Mouse (Mus musculus): Measurements from ENCODE around the gene Egfl8. TPM values are rescaled to one million over a fixed set of nuclear protein-coding genes. Genes with fewer than 3 reads are reported as not detected.

The Egfl8 gene
- total RNA-seq, 2 experiments from 2014 or later, result 20.7 to 23.1 TPM

DNA sequence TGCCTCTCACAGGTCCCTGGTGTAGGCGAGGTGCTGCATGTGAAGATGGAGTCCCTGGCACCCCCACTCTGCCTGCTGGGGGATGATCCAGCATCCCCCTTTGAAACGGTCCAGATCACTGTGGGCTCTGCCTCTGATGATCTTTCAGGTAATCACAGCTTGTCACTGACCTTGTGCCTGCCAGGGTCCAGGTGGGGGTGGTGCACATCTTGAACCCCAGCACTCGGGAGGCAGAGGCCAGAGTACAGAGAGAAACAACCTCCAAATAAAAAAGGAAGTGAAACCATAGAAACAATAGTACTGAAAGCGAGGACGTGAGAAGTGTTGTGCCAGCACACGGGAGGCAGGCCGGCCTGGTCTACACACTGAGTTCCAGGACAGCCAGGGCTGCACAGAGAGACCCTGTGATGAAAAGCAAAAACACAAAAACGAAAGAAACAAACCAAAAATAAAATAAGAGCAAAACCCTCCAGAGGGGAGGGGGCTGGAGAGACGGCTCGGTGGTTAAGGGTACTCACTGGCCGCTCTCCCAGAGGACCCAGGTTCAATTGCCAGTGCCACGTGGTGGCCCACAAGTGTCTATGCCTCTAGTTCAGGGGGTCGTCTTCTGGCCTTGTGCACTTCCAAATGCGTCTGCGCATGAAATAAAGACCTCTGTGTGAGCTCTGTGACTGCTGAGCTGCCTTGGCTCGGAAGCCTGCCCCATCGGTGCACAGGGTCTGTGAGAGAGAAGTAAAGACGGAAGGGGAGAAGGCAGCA, 33.5 kb upstream of the Egfl8 start:
- no peak for DNase-seq (ENCODE audit: low spot score in 2 of 2)

DNA sequence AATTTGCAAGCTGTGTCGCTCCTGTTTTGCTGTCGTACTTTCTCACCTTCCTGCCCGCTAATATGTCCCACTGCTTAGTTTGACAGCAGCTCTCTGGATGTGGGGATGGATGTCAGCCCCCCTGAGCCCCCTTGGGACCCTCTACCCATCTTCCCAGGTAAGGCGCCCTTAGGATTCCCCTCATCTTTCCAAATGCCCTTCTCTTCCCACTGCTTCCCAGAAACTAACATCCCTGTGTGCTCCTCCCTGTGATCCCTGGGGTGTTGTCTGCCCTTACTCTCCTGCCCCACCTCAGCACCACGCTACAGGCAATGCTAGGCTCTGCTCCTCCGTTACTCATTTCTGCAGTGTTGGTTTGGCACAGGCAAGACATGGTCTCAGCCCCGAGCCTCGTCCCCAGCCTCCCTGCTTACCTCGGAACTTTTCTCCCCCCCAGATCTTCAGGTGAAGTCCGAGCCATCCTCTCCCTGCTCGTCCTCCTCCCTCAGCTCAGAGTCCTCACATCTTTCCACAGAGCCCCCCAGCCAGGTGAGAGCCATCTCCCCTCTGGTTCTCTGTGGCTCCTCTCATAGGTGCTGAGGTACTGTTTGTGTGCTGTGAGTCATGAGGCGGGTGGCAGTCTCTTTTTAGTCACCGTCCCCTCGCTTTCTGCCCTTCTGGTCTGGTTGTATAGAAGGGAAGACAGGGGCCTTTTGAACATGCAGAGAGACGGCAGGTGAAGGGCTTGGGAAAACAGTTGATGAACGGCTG, 32.5 kb upstream of the Egfl8 start:
- DNase-seq (ENCODE audit: low spot score in 2 of 2), result no peak

DNA sequence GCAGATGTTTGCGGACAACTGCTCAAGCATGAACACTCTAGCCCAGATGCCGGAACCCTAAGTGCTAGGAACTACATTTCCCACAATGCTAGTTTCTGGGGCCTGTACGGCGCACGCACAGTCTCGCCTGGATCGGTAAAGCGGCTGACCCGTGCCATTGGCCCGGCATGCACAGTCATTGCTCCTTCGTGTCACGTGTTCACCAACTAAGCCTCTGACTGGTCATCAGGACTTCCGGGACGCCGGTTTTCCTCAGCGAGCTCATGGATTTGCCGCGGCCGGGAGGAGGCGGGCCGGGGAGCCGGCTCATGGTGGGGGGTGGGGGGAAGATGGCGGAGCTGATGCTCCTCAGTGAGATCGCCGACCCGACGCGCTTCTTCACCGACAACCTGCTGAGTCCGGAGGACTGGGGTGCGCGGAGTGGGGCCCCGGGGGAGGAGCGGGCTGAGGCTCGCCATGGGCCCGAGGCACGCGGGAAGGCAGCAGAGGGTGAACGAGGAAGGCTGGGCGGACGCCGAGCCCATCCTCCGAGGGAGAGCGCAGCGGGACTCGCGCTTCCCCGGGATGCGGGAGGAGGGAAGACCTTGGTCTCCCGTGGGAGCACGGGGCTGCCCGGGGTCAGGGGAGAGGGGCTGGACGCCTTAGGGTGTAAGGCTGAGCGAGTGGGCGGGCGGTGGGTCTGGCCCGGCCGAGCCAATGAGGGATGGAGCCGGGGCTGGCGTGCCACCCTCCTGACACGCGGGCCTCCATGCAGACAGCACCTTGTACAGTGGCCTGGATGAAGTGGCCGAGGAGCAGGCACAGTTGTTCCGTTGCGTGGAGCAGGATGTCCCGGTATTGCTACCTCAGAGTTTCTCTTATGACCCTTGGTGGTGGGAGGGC, 31.4 kb upstream of the Egfl8 start, which contains the start of gene Atf6b:
TSS of gene Atf6b (plus strand) at position 241 of the 882 bp plus-strand sequence.
- peak; percentile 78 to 92 for DNase-seq (ENCODE audit: low spot score in 2 of 2)

DNA sequence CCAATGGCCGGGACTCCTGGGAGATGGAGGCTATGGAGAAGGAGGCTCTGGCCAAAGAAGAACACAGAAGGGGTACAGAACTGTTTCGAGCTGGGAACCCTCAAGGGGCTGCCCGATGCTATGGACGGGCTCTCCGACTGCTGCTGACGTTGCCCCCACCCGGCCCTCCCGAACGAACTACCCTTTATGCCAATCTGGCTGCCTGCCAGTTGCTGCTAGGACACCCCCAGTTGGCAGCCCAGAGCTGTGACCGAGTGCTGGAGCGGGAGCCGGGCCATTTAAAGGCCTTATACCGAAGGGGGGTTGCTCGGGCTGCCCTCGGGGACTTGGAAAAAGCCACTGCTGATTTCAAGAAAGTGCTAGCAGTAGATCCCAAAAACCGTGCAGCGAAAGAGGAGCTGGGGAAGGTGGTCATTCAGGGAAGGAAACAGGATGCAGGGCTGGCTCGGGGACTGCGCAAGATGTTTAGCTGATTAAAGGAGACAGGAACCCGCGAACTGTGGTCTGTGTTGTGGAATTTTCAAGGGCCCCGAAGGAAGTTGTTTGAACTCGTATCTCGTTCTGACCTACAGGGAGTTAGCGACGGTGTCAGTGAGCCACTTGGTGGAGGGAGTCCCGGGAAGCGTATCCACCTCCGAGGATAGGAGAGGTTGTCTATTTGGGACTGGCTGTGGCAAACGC, 30.2 kb upstream of the Egfl8 start:
- peak in 1 of 2 experiments; percentile 21 for DNase-seq (ENCODE audit: low spot score in 2 of 2)

DNA sequence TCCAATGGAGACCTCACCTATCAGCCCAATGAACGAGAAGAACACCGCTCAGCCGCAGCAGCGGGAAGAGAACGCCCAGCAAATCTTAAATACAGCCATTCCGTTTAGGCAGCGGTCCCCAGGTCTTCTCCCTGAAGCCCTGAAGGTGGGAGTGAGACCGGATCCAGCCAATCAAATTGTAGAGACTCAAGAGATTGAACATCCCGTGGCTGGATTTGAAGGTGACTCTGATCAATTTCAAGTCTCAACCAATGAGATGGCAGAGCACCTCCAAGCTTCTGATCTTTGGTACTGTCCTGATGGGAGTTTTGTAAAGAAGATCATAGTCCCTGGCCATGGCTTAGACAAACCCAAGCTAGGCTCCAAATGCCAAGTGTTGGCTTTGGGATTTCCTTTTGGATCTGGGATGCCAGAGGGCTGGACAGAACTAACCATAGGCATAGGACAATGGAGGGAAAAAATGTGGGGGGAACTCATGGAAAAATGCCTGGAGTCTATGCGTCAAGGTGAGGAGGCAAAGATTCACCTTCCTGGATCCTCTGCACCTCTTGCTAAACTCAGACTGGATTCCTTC, 29.6 kb upstream of the Egfl8 start:
- no peak for DNase-seq (ENCODE audit: low spot score in 2 of 2)

DNA sequence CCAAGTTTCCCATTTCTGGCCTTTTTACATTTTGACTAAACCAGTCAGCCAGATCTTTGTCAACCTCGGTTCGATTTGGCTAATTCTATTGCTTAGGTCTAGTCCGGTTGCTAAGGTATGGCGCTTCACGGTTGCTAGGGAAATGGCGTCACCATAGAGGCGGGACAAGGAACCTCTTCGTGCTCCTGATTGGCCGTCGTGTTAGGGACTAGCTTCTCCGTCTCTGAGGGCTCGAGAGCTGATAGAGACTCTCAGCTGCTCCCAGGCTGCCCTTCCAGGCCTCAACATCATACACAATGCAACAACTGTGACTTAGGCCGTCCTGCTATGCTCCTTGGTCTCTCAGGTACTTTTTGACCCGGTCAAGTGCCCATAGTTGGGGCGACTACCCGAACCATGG, 28.8 kb upstream of the Egfl8 start, which contains the start of gene Fkbpl:
TSS of gene Fkbpl (plus strand) at position 157 of the 400 bp plus-strand sequence.
- DNase-seq (ENCODE audit: low spot score in 2 of 2), result peak; percentile 82 to 94

DNA sequence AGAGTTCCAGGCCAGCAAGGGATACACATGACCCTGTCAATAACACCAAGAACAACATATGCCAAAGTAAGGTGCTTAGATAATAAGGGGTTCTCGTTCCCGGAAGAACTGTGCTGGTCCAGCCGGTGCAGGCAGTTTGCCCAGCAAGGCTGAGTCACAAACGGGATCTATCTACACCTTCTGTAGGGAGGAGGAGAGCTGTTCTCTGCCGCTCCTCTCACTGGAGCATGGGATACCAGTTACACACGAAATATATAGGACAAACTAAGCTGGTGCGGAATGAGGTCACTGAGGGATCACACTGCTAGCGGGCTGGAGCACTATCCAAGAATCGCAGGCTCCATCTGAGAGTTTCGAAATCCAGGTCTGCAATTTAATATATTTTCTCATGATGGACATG, 28.2 kb upstream of the Egfl8 start:
- no peak for DNase-seq (ENCODE audit: low spot score in 2 of 2)

DNA sequence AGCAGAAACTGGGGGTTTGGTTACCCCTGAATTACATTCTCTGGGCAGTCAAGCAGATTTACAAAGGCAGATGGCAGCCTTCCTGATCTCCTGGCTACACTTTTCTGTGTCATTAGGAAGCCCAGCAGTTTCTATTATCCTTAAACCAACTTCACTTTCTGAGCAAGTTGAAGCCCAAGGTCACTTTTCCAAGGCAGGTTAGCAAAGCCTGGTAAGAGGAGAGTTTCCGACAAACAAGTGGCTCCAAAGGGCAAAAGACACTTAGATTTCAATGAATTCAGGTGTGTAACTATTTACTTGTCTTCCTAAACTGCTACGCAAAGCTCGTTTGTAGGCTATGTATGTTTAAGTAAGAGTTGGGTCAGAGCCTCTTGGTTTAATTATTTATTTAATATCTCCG, 27.6 kb upstream of the Egfl8 start:
- no peak for DNase-seq (ENCODE audit: low spot score in 2 of 2)

DNA sequence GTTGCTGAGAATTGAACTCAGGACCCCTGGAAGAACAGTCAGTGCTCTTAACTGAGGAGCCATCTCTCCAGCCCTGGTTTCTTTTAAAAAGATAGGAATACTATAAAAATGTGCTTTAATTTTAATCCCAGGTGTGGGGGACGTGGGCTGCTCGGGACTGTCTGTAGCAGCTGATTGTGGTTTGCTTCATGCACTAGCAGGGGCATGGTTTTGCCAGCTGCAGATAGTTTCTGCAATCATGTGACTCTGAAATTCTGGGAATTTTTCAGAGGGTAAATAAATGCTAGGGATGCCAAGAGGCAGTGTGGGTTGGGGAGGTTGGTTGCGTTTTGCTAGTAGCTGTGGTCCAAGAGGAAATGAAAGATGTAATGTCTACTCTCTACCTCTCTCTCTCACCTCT, 26.2 kb upstream of the Egfl8 start:
- no peak for DNase-seq (ENCODE audit: low spot score in 2 of 2)

DNA sequence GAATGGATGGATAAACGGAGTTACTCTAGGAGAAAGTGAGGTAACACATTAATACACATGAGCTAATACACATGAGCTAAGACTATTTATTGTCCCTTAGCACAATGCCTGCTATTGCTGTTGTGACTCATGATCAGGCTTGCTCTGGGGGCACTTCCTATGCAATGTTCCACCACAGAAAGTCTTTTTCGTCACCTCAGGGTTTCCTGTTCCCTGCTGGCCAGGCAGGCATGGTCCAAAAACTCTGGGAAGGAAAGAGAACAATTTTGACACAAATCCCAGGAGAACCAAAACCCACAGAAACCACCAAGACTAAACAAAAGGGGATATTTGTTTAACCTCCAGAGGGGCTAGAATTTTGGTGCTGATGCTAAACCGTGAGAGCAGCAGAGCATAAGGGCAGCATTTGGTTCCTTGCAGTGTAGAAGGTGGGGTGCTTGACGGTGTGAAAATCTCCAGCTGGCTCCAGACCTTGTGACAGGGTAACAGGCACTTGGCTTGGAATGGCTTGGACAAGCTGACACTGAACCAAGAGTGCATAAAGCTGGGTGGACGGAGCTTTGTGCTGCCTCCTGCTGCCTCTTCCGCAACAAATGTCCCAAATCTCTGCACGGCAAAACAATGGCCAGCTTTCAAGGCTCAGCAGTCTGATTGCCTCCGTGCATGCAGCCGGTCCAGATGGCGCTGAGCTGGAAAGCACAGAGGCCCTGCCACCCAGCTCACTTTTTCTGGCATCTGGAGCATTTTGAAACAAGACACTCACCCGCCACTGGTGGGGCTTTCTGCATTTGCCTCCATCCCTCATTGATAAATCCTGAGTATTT, 25.2 kb upstream of the Egfl8 start:
- peak in 1 of 2 experiments; percentile 48 for DNase-seq (ENCODE audit: low spot score in 2 of 2)

DNA sequence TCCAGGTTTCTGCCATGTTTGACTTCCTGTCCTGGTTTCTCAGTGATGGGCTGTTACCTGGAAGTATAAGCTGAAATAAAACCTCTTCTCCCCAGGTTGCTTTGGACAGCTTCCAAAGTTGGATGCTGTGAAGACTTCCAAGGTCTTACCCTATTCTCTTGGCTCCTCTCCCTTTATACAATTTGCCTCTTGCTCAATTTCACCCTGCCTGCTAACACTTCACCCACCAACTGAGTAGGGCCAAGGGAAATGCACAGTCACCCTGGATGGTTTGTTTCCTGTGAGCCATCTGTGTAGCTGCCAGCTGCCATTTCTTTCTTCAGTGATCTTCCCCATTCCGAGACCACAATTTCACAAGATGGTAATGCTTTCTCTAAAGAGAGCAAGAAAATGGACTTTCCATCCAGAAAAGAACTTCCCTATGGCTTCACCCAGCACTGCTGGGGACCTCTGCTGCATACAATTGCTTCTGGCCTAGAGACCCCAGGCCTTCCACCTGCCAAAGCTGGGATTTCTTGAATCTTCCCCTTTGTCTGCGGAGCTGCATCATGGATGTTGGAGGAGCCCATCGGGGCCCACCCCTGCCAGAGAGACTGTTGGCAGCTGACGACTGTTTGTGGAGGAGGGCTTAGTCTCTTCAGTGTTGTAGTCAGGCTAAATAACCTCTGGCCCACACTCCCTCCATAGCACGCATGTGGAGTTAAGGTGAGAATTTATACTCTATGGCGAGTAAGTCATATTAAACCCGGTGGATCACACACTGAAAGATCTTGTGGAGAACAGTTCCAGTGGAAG, 23.9 kb upstream of the Egfl8 start:
- DNase-seq (ENCODE audit: low spot score in 2 of 2), result no peak

DNA sequence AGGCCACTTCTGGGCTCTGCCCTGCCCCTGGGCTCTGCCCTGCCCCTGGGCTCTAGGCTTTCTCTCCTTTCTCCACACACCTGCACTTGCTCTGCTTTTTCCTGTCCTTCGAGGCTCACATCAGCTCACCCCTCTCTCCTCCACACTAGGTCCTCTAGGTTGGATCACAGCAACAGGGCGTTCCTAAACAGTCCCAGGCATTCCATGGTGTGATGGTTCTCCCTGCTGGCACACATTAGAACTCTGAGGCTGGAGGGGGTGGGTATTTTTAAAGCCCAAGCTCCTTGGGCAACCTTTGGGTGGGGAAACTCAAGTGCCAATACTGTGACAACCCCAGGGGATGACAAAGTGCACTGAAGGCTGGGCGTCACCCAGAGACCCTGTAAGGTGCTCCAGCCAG, 21.7 kb upstream of the Egfl8 start:
- no peak for DNase-seq (ENCODE audit: low spot score in 2 of 2)

DNA sequence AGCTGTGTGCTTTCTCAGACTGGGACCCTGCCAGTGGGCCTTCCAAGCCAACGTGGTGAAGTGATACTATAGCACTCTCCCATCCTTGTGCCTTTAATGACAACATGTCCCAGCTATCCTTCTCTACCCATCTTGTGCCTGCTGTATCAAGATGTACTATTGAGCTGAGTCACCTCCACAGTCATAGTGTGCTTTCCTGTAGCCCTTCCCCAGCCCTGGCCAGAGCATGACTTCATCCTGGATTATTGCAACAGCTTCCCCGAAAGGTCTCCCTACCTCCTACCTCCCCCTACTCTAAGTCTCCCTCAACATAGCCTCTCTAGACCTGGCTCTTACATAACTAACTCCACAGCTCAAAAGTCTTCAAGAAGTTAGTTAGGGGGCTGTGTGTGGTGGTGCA, 19.9 kb upstream of the Egfl8 start:
- DNase-seq (ENCODE audit: low spot score in 2 of 2), result no peak

DNA sequence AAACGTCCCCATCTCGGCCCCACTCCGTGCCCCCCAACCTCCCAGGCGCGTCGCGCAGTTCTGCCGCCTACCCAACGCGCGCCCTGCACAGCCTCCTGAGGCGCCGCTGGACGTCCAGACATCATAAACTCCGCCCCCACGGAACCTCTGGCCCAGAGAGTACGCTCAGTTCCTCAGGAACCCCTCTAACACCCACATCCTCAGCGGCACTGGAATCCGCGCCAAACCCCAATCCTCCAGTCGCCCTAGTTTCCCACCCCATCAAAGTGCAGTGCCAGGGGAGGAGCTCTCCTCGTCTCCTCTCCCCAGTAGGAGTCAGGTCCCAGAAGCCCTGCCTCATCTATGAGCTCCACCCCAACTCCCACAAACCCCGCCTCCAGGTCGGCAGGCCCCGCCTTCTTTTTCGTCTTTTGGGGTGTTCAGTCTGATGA, 16.5 kb upstream of the Egfl8 start:
- DNase-seq (ENCODE audit: low spot score in 2 of 2), result peak in 1 of 2 experiments; percentile 52

DNA sequence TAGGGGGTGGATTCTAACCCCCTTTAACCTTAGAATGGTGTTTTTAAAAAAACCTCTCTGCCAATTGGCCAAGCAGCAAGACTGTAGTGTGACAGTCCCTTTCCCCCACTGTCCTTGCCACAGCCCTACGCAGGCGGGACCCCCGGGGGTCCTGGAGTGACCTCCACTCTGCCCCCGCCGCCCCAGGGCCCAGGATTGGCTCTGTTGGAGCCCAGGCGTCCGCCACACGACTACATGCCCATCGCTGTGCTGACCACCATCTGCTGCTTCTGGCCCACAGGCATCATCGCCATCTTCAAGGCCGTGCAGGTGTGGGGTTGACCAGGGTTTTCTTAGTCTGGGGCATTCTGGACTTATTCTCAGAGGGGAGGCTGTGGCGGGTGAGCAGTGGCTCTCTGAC, 15.9 kb upstream of the Egfl8 start:
- DNase-seq (ENCODE audit: low spot score in 2 of 2), result no peak

DNA sequence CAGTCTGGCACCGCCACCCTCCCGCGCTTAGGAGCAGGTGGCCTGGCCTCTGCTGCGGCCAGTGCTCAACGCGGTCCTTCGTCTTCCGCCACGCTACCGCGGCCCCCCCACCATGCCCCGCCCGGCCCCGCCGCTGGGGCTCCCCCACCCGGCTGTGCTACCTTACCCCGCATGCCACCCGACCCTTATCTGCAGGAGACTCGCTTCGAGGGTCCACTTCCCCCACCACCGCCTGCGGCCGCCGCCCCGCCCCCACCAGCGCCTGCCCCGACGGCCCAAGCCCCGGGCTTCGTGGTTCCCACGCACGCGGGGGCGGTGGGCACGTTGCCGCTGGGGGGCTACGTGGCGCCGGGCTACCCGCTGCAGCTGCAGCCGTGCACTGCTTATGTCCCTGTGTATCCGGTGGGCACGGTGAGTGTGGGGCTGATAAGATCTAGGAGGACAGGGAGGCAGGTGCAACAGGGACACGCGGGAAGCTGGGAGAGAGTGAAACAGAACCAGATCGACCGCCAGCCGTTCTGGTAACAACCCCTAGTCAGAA, 15.1 kb upstream of the Egfl8 start:
- no peak for DNase-seq (ENCODE audit: low spot score in 2 of 2)

DNA sequence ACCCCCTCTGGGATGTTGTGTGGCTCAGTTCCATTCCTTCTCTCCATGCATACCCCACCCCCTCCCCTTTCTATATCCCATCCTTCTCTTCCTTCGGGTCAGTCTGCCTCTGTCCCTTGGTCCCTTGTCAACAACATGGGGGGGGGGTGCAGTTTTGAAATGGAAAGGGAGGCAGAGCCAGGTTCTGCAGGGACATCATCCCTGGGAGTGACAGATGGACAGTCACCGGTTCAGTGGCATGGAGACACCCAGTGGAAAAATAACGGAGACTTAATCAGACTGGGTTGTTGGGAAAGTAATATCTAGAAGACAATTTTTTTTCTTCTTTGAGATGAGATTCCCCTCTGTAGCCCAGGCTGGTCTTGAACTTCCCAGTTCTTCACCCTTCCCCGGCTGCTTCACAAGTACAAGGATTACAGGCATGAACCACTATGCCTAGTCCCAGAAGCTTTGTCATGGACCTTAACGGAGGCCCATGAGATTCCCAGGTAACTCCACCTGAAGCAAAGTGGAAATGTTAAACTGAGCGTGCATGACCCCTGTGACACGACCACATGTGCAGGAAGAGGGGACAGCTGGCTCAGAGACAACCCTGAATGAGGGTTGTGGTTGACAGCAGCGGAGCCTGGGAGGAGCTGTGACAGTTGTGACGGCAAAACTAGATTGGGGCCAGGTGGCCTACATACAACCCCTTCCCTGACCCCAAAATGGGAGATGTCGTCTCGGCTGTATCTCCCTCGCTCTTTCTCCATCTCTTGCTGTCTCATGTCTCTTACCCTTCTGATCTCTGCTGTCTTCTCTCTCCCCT, 14.2 kb upstream of the Egfl8 start:
- no peak for DNase-seq (ENCODE audit: low spot score in 2 of 2)

Measured in gastrocnemius, postnatal 4 days (tissue).